Mouse (Mus musculus) hindbrain, embryonic 10.5 days (tissue): Measurements from ENCODE around the gene Epha1. TPM values are rescaled to one million over a fixed set of nuclear protein-coding genes. Genes with fewer than 3 reads are reported as not detected.

Experiments used
- DNase-seq: peaks from one replicate; pipeline ENCODE4 v3.0.0-alpha.2; 2017; ENCODE audit warnings: low spot score
- H3K27ac ChIP-seq: fragments of 300-500 bp; sonication (generic); 2 replicates; pipeline ENCODE4 v1.5.1; 2016; ENCODE audit warnings: mild to moderate bottlenecking, moderate library complexity
- H3K27me3 ChIP-seq: fragments of 300-500 bp; sonication (generic); 2 replicates; pipeline ENCODE4 v1.6.1; 2016; ENCODE audit warnings: mild to moderate bottlenecking; ENCODE audit not compliant: poor library complexity, insufficient read depth, severe bottlenecking
- H3K36me3 ChIP-seq: fragments of 300-500 bp; sonication (generic); 2 replicates; pipeline ENCODE4 v1.6.1; 2016; ENCODE audit warnings: mild to moderate bottlenecking, moderate library complexity
- H3K4me1 ChIP-seq: fragments of 300-500 bp; sonication (generic); replicated peaks from 2 replicates; pipeline ENCODE4 v1.6.1; 2016; ENCODE audit warnings: mild to moderate bottlenecking
- H3K4me3 ChIP-seq: fragments of 300-500 bp; sonication (generic); 2 replicates; pipeline ENCODE4 v1.5.1; 2016; ENCODE audit warnings: mild to moderate bottlenecking, moderate library complexity
- H3K9me3 ChIP-seq: fragments of 300-500 bp; sonication (generic); 2 replicates; pipeline ENCODE4 v1.6.1; 2016; ENCODE audit warnings: mild to moderate bottlenecking, moderate library complexity
- WGBS: fragments of 180-500 bp; shearing (Covaris S2); methylation state at CpG from one replicate; pipeline ENCODE4 v1.1.7; 2016; 5-methylcytosine and 5-hydroxymethylcytosine counted together
- polyA plus RNA-seq: library from polyadenylated mRNA; unstranded; fragments of >200 nt; fragmentation: Nextera tagmentation; extraction: Ambion mirVana; gene quantifications from 2 replicates; pipeline ENCODE4 v1.2.1, GENCODE M21; 2016

The Epha1 gene
- polyA plus RNA-seq, 1 experiment from 2014 or later: 1.8 TPM

- H3K4me1 ChIP-seq: peaks cover 14% of the 10 kb centered on the region; the same call in 1 of the 2 replicates
- 0 out of 2 replicates have a peak overlapping the region, but pooled peaks have one; percentile 18 for H3K27ac ChIP-seq
- 0 out of 2 replicates have a peak, but pooled peaks cover 4% of the 10 kb centered on the region for H3K27me3 ChIP-seq
- no peaks in the 10 kb centered on the region for H3K9me3 ChIP-seq
- DNase-seq: no peak
- no peaks in the 10 kb centered on the region for H3K36me3 ChIP-seq
- no peak overlapping the region for H3K4me3 ChIP-seq
- 64% methylated on average over 9 of the region's 9 CpGs for WGBS
Observed at GRCm38 (mm10) chr6:42381916-42382381, 8.9 kb upstream of the Epha1 start.

GRCm38 (mm10) chr6:42381221-42381620 lies 8.2 kb upstream of the Epha1 start:
- Histone ChIP-seq H3K4me3 (no peak overlapping the region), H3K27me3 (0 out of 2 replicates have a peak, but pooled peaks cover 8% of the 10 kb centered on the region), H3K27ac (no peak overlapping the region), H3K36me3 (no peaks in the 10 kb centered on the region), H3K4me1 (peaks cover 14% of the 10 kb centered on the region; the same call in 1 of the 2 replicates), H3K9me3 (no peaks in the 10 kb centered on the region)
- 32% methylated on average over 2 of the region's 2 CpGs for WGBS
- DNase-seq: no peak

- Histone ChIP-seq H3K9me3 (no peaks in the 10 kb centered on the region), H3K27me3 (0 out of 2 replicates have a peak, but pooled peaks cover 8% of the 10 kb centered on the region), H3K4me1 (peaks cover 14% of the 10 kb centered on the region; the same call in 1 of the 2 replicates), H3K27ac (peak overlapping the region; percentile 35; the same call in 1 of the 2 replicates), H3K4me3 (no peak overlapping the region), H3K36me3 (no peaks in the 10 kb centered on the region)
- WGBS: 4% methylated on average over 8 of the region's 8 CpGs
- DNase-seq: no peak
Observed at GRCm38 (mm10) chr6:42380416-42381144, 7.5 kb upstream of the Epha1 start.

GRCm38 (mm10) chr6:42379551-42379950 lies 6.5 kb upstream of the Epha1 start:
- Histone ChIP-seq H3K27ac (no peak overlapping the region), H3K27me3 (peaks cover 15% of the 10 kb centered on the region; the same call in 1 of the 2 replicates), H3K4me1 (peaks cover 16% of the 10 kb centered on the region; the same call in 1 of the 2 replicates), H3K4me3 (no peak overlapping the region), H3K9me3 (no peaks in the 10 kb centered on the region), H3K36me3 (no peaks in the 10 kb centered on the region)
- WGBS: 45% methylated on average over 3 of the region's 3 CpGs
- DNase-seq: no peak

GRCm38 (mm10) chr6:42377280-42377679 lies 4.2 kb upstream of the Epha1 start:
- Histone ChIP-seq H3K9me3 (no peaks in the 10 kb centered on the region), H3K4me1 (peaks cover 35% of the 10 kb centered on the region), H3K4me3 (no peak overlapping the region), H3K27me3 (peaks cover 23% of the 10 kb centered on the region), H3K27ac (no peak overlapping the region), H3K36me3 (no peaks in the 10 kb centered on the region)
- 79% methylated on average over 5 of the region's 5 CpGs for WGBS
- DNase-seq: no peak

GRCm38 (mm10) chr6:42376504-42377019 lies 3.5 kb upstream of the Epha1 start:
- no peaks in the 10 kb centered on the region for H3K9me3 ChIP-seq
- H3K27me3 ChIP-seq: peaks cover 31% of the 10 kb centered on the region
- WGBS: 84% methylated on average over 6 of the region's 6 CpGs
- no peaks in the 10 kb centered on the region for H3K36me3 ChIP-seq
- no peak for DNase-seq
- H3K4me3 ChIP-seq: no peak overlapping the region
- H3K4me1 ChIP-seq: peaks cover 35% of the 10 kb centered on the region
- no peak overlapping the region for H3K27ac ChIP-seq

GRCm38 (mm10) chr6:42376016-42376415 lies 2.9 kb upstream of the Epha1 start:
- DNase-seq: no peak
- Histone ChIP-seq H3K9me3 (no peaks in the 10 kb centered on the region), H3K36me3 (no peaks in the 10 kb centered on the region), H3K4me1 (peaks cover 31% of the 10 kb centered on the region), H3K27ac (no peak overlapping the region), H3K27me3 (peaks cover 35% of the 10 kb centered on the region), H3K4me3 (no peak overlapping the region)
- WGBS: 51% methylated on average over 4 of the region's 4 CpGs

- peaks cover 35% of the 10 kb centered on the region for H3K4me1 ChIP-seq
- 89% methylated on average over 2 of the region's 2 CpGs for WGBS
- H3K9me3 ChIP-seq: no peaks in the 10 kb centered on the region
- no peak overlapping the region for H3K4me3 ChIP-seq
- no peak overlapping the region for H3K27ac ChIP-seq
- DNase-seq: no peak
- H3K27me3 ChIP-seq: peaks cover 41% of the 10 kb centered on the region
- H3K36me3 ChIP-seq: no peaks in the 10 kb centered on the region
Observed at GRCm38 (mm10) chr6:42375131-42375530, 2.1 kb upstream of the Epha1 start.

GRCm38 (mm10) chr6:42374701-42375100 lies 1.6 kb upstream of the Epha1 start:
- 78% methylated on average over 4 of the region's 4 CpGs for WGBS
- Histone ChIP-seq H3K4me1 (peaks cover 39% of the 10 kb centered on the region), H3K27ac (no peak overlapping the region), H3K36me3 (no peaks in the 10 kb centered on the region), H3K4me3 (no peak overlapping the region), H3K27me3 (peaks cover 41% of the 10 kb centered on the region), H3K9me3 (no peaks in the 10 kb centered on the region)
- DNase-seq: no peak

- Histone ChIP-seq H3K36me3 (no peaks in the 10 kb centered on the region), H3K4me1 (peaks cover 42% of the 10 kb centered on the region), H3K27ac (no peak overlapping the region), H3K27me3 (peaks cover 37% of the 10 kb centered on the region), H3K9me3 (no peaks in the 10 kb centered on the region), H3K4me3 (peak overlapping the region; percentile 65)
- WGBS: 39% methylated on average over 7 of the region's 7 CpGs
- no peak for DNase-seq
Observed at GRCm38 (mm10) chr6:42373669-42374430, 782 bp upstream of the Epha1 start.

GRCm38 (mm10) chr6:42372421-42372815 lies 650 bp downstream of the Epha1 start:
- Histone ChIP-seq H3K36me3 (no peaks in the 10 kb centered on the region), H3K9me3 (no peaks in the 10 kb centered on the region), H3K27ac (peak overlapping the region; percentile 80), H3K4me1 (peaks cover 42% of the 10 kb centered on the region), H3K4me3 (peak overlapping the region; percentile 65), H3K27me3 (peaks cover 37% of the 10 kb centered on the region)
- WGBS: 15% methylated on average over 9 of the region's 9 CpGs
- DNase-seq: no peak

- no peak for DNase-seq
- no peaks in the 10 kb centered on the region for H3K36me3 ChIP-seq
- no peak overlapping the region for H3K27ac ChIP-seq
- peak overlapping the region; percentile 65; the same call in 1 of the 2 replicates for H3K4me3 ChIP-seq
- H3K9me3 ChIP-seq: no peaks in the 10 kb centered on the region
- 4% methylated on average over 3 of the region's 3 CpGs for WGBS
- peaks cover 42% of the 10 kb centered on the region for H3K4me1 ChIP-seq
- peaks cover 37% of the 10 kb centered on the region for H3K27me3 ChIP-seq
Observed at GRCm38 (mm10) chr6:42372001-42372400, 1.1 kb downstream of the Epha1 start.
